Mouse (Mus musculus): Measurements from ENCODE around the gene Nup133. TPM values are rescaled to one million over a fixed set of nuclear protein-coding genes. Genes with fewer than 3 reads are reported as not detected.

The Nup133 gene
- polyA plus RNA-seq, 1 experiment from 2014 or later, result 18.1 TPM

DNA sequence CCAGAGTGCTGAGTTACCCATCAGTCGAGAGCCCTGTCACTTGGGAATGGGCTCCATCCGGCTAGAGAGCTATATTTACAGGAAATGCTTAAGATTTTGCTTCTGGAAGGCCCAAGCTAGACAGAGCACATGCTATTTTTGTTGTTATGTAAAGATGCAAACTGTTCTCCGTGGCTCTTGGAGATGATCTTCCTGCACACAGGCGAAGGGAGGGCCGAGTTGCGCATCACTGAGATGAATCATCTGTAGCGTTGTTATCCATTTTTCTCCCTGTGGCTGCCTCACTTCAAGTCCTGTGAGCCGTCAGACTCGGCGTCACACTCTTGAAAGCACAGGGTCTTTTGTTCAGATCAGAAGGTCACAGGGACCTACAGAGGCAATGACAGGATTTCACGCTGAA, 74.7 kb downstream of the Nup133 start:
- Histone ChIP-seq H3K36me3 (ENCODE audit: control insufficient read depth, insufficient read depth) (no peaks in the 10 kb centered on the region), H3K27ac (ENCODE audit: low read length) (no peak overlapping the region), H3K4me3 (ENCODE audit: low read depth, low read length) (no peak overlapping the region), H3K4me1 (ENCODE audit: control insufficient read depth, low read depth, low read length) (no peaks in the 10 kb centered on the region), H3K4me2 (ENCODE audit: low read depth, low read length) (no peak overlapping the region), H3K27me3 (ENCODE audit: control insufficient read depth, insufficient read depth, low read depth, low read length) (no peaks in the 10 kb centered on the region), H3K9ac (ENCODE audit: low read depth, low read length) (no peak overlapping the region), H3K9me3 (replicated peaks; ENCODE audit: control insufficient read depth, low read length) (no peaks in the 10 kb centered on the region)
- 69% methylated on average over 11 of the region's 11 CpGs for WGBS (ENCODE audit: insufficient replicate concordance)
- no peak for ATAC-seq (ENCODE audit: low read depth)

DNA sequence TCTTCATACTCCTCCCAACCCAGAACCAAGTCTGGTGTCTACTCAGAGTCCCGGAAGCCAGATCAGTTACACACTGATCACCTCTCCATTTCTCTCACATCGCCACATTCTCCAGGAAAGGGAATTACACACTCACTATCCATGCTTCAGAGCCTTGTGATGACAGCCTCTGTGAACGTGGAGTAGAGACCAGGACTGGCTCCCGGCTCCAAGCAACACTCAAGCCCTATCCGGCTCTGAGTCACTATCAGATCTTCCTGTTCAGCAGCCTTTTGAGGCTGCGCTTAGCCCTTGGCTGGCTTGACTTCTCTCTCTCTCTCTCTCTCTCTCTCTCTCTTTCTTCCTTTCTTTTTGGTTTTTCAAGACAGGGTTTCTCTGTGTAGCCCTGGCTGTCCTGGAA, 75.7 kb downstream of the Nup133 start:
- Histone ChIP-seq H3K27me3 (ENCODE audit: control insufficient read depth, insufficient read depth, low read depth, low read length) (no peaks in the 10 kb centered on the region), H3K4me1 (ENCODE audit: control insufficient read depth, low read depth, low read length) (no peaks in the 10 kb centered on the region), H3K9ac (ENCODE audit: low read depth, low read length) (no peak overlapping the region), H3K27ac (ENCODE audit: low read length) (no peak overlapping the region), H3K36me3 (ENCODE audit: control insufficient read depth, insufficient read depth) (no peaks in the 10 kb centered on the region), H3K4me3 (ENCODE audit: low read depth, low read length) (no peak overlapping the region), H3K4me2 (ENCODE audit: low read depth, low read length) (no peak overlapping the region), H3K9me3 (replicated peaks; ENCODE audit: control insufficient read depth, low read length) (no peaks in the 10 kb centered on the region)
- no peak for ATAC-seq (ENCODE audit: low read depth)
- WGBS (ENCODE audit: insufficient replicate concordance), result 58% methylated on average over 6 of the region's 6 CpGs

DNA sequence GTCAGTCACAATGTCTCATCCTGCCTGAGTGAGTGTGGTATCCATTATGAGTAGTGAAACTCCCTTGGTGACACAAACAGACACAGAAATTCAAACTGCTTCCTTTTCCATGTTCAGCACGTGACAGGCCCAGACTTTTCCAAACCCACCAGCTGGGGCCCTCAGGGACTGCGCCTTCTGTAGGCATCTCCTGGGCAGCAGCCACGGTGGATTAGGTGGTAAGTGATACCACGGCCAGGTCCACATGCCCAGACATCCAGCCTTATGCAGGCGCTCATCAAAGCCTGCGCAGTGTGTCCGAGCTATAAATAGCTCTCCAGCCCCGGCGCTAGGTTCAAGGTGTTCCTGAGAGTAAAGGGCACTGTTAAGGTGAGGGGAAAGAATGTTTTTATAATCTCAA, 77.0 kb downstream of the Nup133 start:
- 59% methylated on average over 9 of the region's 9 CpGs for WGBS (ENCODE audit: insufficient replicate concordance)
- Histone ChIP-seq H3K36me3 (ENCODE audit: control insufficient read depth, insufficient read depth) (no peaks in the 10 kb centered on the region), H3K4me1 (ENCODE audit: control insufficient read depth, low read depth, low read length) (no peaks in the 10 kb centered on the region)

DNA sequence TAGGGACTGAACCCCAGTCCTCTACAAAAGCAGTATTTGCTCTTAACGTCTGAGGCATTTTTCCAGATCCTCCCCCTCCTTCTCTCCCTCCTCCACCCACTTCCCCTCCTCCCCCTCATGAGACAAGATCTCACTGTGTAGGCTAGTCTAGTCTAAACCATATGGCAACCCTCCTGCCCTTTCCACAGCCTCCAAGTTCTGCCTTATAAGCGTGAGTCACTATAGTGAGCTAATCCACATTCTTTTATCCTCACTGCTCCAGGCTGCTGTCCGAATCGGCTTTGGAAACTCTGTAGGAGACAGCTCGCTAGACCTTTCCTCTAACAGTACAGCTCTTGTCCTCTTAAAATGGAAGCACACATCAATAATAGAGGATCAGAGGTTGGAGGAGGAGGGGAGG, 82.1 kb downstream of the Nup133 start:
- Histone ChIP-seq H3K4me2 (ENCODE audit: low read depth, low read length) (no peak overlapping the region), H3K27ac (ENCODE audit: low read length) (no peak overlapping the region), H3K4me3 (ENCODE audit: low read depth, low read length) (no peak overlapping the region), H3K9ac (ENCODE audit: low read depth, low read length) (no peak overlapping the region), H3K4me1 (ENCODE audit: control insufficient read depth, low read depth, low read length) (no peaks in the 10 kb centered on the region), H3K27me3 (ENCODE audit: control insufficient read depth, insufficient read depth, low read depth, low read length) (peaks cover 20% of the 10 kb centered on the region), H3K9me3 (replicated peaks; ENCODE audit: control insufficient read depth, low read length) (no peaks in the 10 kb centered on the region), H3K36me3 (ENCODE audit: control insufficient read depth, insufficient read depth) (no peaks in the 10 kb centered on the region)
- no peak for ATAC-seq (ENCODE audit: low read depth)
- WGBS (ENCODE audit: insufficient replicate concordance), result 37% methylated on average over 5 of the region's 5 CpGs

More for the DNA sequence above, 77.0 kb downstream of the Nup133 start:
- no peak for ATAC-seq (ENCODE audit: low read depth)
- Histone ChIP-seq H3K9me3 (replicated peaks; ENCODE audit: control insufficient read depth, low read length) (no peaks in the 10 kb centered on the region), H3K4me2 (ENCODE audit: low read depth, low read length) (no peak overlapping the region), H3K4me3 (ENCODE audit: low read depth, low read length) (no peak overlapping the region), H3K27me3 (ENCODE audit: control insufficient read depth, insufficient read depth, low read depth, low read length) (no peaks in the 10 kb centered on the region), H3K27ac (ENCODE audit: low read length) (no peak overlapping the region), H3K9ac (ENCODE audit: low read depth, low read length) (no peak overlapping the region)

DNA sequence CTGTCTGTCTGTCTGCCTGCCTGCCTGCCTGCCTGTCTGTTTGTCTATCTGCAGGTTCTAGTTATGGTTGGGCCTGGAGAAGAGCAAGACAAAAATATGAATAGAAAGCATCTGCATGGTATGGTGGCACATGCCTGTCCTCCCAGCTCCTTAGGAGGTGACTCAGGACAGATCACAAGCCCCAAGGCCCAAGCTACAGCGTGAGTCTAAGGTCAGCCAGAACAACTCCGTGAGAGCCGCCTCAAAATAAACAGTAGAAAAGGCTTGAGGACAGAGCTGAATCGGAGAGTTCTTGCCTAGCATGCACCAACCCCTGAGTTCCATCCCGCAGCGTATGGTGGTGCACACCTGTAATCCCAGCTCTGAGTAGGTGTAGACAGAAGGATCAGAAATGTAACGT, 83.3 kb downstream of the Nup133 start:
- Histone ChIP-seq H3K9ac (ENCODE audit: low read depth, low read length) (no peak overlapping the region), H3K27ac (ENCODE audit: low read length) (no peak overlapping the region), H3K4me1 (ENCODE audit: control insufficient read depth, low read depth, low read length) (no peaks in the 10 kb centered on the region), H3K4me3 (ENCODE audit: low read depth, low read length) (no peak overlapping the region), H3K9me3 (replicated peaks; ENCODE audit: control insufficient read depth, low read length) (no peaks in the 10 kb centered on the region), H3K4me2 (ENCODE audit: low read depth, low read length) (no peak overlapping the region), H3K27me3 (ENCODE audit: control insufficient read depth, insufficient read depth, low read depth, low read length) (peaks cover 27% of the 10 kb centered on the region), H3K36me3 (ENCODE audit: control insufficient read depth, insufficient read depth) (no peaks in the 10 kb centered on the region)
- ATAC-seq (ENCODE audit: low read depth), result no peak
- 63% methylated on average over 7 of the region's 7 CpGs for WGBS (ENCODE audit: insufficient replicate concordance)

DNA sequence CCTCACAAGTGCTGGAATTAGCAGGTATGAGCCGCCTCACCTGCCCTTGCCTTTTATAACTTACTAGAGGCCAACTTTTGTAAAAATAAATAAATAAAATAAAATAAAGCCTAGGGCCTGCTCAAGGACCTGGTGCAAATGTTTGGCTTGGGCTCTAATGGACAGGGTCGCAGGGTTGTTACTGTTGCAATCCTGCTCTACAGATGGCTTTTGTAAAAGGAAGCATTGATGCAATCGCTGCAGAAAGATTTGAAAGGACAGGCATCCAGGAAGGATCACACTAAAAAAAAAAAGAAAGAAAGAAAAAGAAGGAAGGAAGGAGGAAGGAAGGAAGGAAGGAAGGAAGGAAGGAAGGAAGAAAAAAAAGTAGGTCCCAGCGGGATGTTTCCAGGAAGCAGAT, 88.7 kb downstream of the Nup133 start:
- H3K9me3 ChIP-seq (replicated peaks; ENCODE audit: control insufficient read depth, low read length), result no peaks in the 10 kb centered on the region
- H3K36me3 ChIP-seq (ENCODE audit: control insufficient read depth, insufficient read depth), result no peaks in the 10 kb centered on the region
- H3K27ac ChIP-seq (ENCODE audit: low read length), result no peak overlapping the region
- H3K4me3 ChIP-seq (ENCODE audit: low read depth, low read length), result peak overlapping the region; percentile 99
- WGBS (ENCODE audit: insufficient replicate concordance), result 56% methylated on average over 4 of the region's 4 CpGs
- ATAC-seq (ENCODE audit: low read depth), result no peak
- H3K27me3 ChIP-seq (ENCODE audit: control insufficient read depth, insufficient read depth, low read depth, low read length), result peaks cover 36% of the 10 kb centered on the region
- H3K4me2 ChIP-seq (ENCODE audit: low read depth, low read length), result peak overlapping the region; percentile 99; the same call in 1 of the 2 replicates
- no peak overlapping the region for H3K9ac ChIP-seq (ENCODE audit: low read depth, low read length)
- H3K4me1 ChIP-seq (ENCODE audit: control insufficient read depth, low read depth, low read length), result peaks cover 18% of the 10 kb centered on the region

DNA sequence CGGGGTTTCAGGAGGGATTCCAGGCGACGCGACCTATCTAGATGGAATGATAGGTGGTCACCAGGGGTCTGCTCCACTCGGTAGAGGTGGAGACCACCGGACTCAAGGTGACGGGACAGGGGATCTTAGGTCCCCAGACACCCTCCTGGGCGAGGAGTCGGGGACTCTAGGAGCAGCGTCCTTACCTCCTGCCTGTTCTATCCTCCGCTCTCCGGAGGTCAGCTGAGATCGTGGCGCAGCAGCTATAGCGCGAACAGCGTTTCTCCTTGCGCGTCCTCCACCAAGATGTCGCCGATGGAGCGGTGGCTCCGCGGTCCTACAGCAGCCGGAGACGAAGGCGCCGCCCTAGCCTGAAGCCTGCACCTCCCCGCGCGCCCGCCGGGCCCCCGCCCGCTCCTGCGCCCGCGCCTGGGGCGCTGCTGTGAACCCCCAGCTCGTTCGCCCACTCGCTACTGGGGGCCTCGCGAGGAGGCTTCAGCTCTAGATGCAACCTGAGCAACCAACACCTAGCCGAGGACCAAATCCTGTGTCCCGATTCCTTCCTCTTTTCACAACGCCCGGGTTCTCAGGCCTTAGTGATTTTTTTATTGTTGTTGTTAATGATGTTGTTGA, 89.3 kb downstream of the Nup133 start, which contains the start of gene Ccsap:
Gene Ccsap (minus strand): TSS at position 562 of the 612 bp plus-strand sequence.
- 0 out of 2 replicates have a peak, but pooled peaks cover under 1% of the 10 kb centered on the region for H3K9me3 ChIP-seq (replicated peaks; ENCODE audit: control insufficient read depth, low read length)
- no peaks in the 10 kb centered on the region for H3K36me3 ChIP-seq (ENCODE audit: control insufficient read depth, insufficient read depth)
- peak within 1 kb of the TSS; percentile 98 for H3K9ac ChIP-seq (ENCODE audit: low read depth, low read length)
- peak within 1 kb of the TSS; percentile 91 for H3K27ac ChIP-seq (ENCODE audit: low read length)
- H3K4me2 ChIP-seq (ENCODE audit: low read depth, low read length), result peak within 1 kb of the TSS; percentile 99
- H3K4me3 ChIP-seq (ENCODE audit: low read depth, low read length), result peak within 1 kb of the TSS; percentile 99
- ATAC-seq (ENCODE audit: low read depth), result peak; percentile 60
- WGBS (ENCODE audit: insufficient replicate concordance), result under 1% methylated on average over 48 of the region's 48 CpGs
- H3K27me3 ChIP-seq (ENCODE audit: control insufficient read depth, insufficient read depth, low read depth, low read length), result peaks cover 36% of the 10 kb centered on the region
- peaks cover 18% of the 10 kb centered on the region for H3K4me1 ChIP-seq (ENCODE audit: control insufficient read depth, low read depth, low read length)

DNA sequence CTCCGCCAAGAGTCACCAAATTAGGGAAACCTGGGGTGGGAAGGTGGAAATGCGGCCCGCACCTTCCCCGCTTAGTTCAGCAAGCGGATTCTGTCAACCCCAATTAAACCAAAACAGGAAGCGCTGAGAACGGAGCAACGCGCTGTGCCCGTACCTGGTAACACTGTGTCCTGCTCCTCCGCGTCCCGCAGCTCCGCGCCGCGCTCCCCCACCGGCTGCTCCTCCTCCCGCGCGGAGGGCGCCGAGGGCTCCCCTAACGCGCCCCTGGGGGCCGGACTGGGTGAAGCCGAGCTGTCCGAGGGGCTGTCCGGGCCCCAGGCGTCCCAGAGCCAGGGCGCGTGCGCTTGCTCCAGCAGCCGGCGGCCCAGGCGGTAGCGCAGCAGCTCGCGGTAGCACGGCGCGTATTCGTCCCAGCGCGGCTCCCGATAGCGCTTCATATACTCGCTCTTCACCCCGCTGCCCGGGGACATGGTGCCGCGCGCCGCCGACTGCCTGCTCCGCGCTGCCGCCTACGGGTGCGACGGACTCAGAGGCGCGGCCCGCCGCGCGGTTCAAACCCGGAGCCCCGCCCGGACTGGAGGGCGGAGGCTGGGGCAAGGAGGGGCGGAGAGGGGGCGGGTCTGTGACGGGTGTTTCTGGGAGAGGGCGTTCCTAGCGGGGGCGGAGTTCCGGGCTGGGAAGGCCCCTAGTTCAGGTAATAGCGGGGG, 90.0 kb downstream of the Nup133 start:
- peak overlapping the region; percentile 99 for H3K4me3 ChIP-seq (ENCODE audit: low read depth, low read length)
- H3K27ac ChIP-seq (ENCODE audit: low read length), result peak overlapping the region; percentile 91
- peak overlapping the region; percentile 98 for H3K9ac ChIP-seq (ENCODE audit: low read depth, low read length)
- peaks cover 18% of the 10 kb centered on the region for H3K4me1 ChIP-seq (ENCODE audit: control insufficient read depth, low read depth, low read length)
- WGBS (ENCODE audit: insufficient replicate concordance), result under 1% methylated on average over 78 of the region's 79 CpGs
- no peaks in the 10 kb centered on the region for H3K36me3 ChIP-seq (ENCODE audit: control insufficient read depth, insufficient read depth)
- peak overlapping the region; percentile 99 for H3K4me2 ChIP-seq (ENCODE audit: low read depth, low read length)
- peak; percentile 98 for ATAC-seq (ENCODE audit: low read depth)
- 0 out of 2 replicates have a peak, but pooled peaks cover 2% of the 10 kb centered on the region for H3K9me3 ChIP-seq (replicated peaks; ENCODE audit: control insufficient read depth, low read length)
- H3K27me3 ChIP-seq (ENCODE audit: control insufficient read depth, insufficient read depth, low read depth, low read length), result peaks cover 34% of the 10 kb centered on the region

DNA sequence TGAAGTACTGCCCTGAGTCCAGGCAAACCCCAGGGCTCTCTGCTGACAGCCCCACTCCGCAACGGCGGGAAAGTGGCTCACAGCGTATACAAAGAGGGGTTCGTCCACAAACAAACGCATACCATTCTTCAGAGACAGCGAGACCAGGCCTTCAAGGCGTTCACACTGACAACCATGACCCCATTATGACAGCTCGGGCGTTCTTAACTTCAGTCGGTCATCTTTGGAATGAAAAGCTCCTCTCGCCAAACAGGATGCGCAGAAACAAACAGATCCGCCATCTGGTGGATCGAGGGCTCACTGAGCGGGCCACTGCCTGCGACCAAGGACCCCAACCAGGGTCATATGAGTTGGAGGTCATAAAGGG, 90.5 kb downstream of the Nup133 start:
- 0 out of 2 replicates have a peak, but pooled peaks cover 2% of the 10 kb centered on the region for H3K9me3 ChIP-seq (replicated peaks; ENCODE audit: control insufficient read depth, low read length)
- no peaks in the 10 kb centered on the region for H3K36me3 ChIP-seq (ENCODE audit: control insufficient read depth, insufficient read depth)
- H3K4me3 ChIP-seq (ENCODE audit: low read depth, low read length), result peak overlapping the region; percentile 99
- ATAC-seq (ENCODE audit: low read depth), result no peak
- WGBS (ENCODE audit: insufficient replicate concordance), result 2% methylated on average over 17 of the region's 17 CpGs
- peak overlapping the region; percentile 99 for H3K4me2 ChIP-seq (ENCODE audit: low read depth, low read length)
- peaks cover 29% of the 10 kb centered on the region for H3K27me3 ChIP-seq (ENCODE audit: control insufficient read depth, insufficient read depth, low read depth, low read length)
- peak overlapping the region; percentile 91 for H3K27ac ChIP-seq (ENCODE audit: low read length)
- peak overlapping the region; percentile 98 for H3K9ac ChIP-seq (ENCODE audit: low read depth, low read length)
- H3K4me1 ChIP-seq (ENCODE audit: control insufficient read depth, low read depth, low read length), result peaks cover 18% of the 10 kb centered on the region

All from liver, embryonic 16.5 days (tissue).